Mouse (Mus musculus) hindbrain, postnatal 0 days (tissue): ENCODE measurements at regions not wholly inside any gene's neighbourhood (a gene's known extent, or its start where the extent isn't known, plus 50 kb on each side); places are given as distances from the start of the nearest gene placed in this dataset.
"Not testable (repeated sequence)": the region's sequence is repeated elsewhere in the genome, so short reads cannot be mapped to it uniquely, and the experiment has no call there.

Experiments
- ATAC-seq: fragments of 200-750 bp; cut with Nextera tagmentation; 2 replicates; pipeline ENCODE4 v1.8.0; 2017; ENCODE audit warnings: mild to moderate bottlenecking, moderate TSS enrichment, moderate library complexity
- DNase-seq: peaks from one replicate; pipeline ENCODE4 v3.0.0-alpha.2; 2015; ENCODE audit warnings: low spot score
- H3K27ac ChIP-seq: fragments of 300-500 bp; sonication (generic); 2 replicates; pipeline ENCODE4 v1.5.1; 2014; ENCODE audit warnings: mild to moderate bottlenecking
- H3K27me3 ChIP-seq: fragments of 300-500 bp; sonication (generic); 2 replicates; pipeline ENCODE4 v1.6.1; 2014; ENCODE audit warnings: low read length, mixed read lengths; ENCODE audit not compliant: insufficient read depth
- H3K36me3 ChIP-seq: fragments of 300-500 bp; sonication (generic); 2 replicates; pipeline ENCODE4 v1.6.1; 2014; ENCODE audit warnings: low read length, mixed read lengths; ENCODE audit not compliant: insufficient read depth
- H3K4me1 ChIP-seq: fragments of 300-500 bp; sonication (generic); 2 replicates; pipeline ENCODE4 v1.6.1; 2014; ENCODE audit warnings: antibody characterized with exemption, low read length, mixed read lengths; ENCODE audit not compliant: insufficient read depth
- H3K4me2 ChIP-seq: fragments of 300-500 bp; sonication (generic); 2 replicates; pipeline ENCODE4 v1.6.1; 2014; ENCODE audit warnings: low read depth, mild to moderate bottlenecking, low read length, moderate library complexity, mixed read lengths
- H3K4me3 ChIP-seq: fragments of 300-500 bp; sonication (generic); 2 replicates; pipeline ENCODE4 v1.5.1; 2014; ENCODE audit warnings: low read length
- H3K9ac ChIP-seq: fragments of 300-500 bp; sonication (generic); replicated peaks from 2 replicates; pipeline ENCODE4 v1.6.1; 2014; ENCODE audit warnings: mild to moderate bottlenecking, low read length, moderate library complexity, mixed read lengths
- H3K9me3 ChIP-seq: fragments of 300-500 bp; sonication (generic); 2 replicates; pipeline ENCODE4 v1.6.1; 2016; ENCODE audit warnings: low read length, mixed read lengths
- CTCF ChIP-seq: IDR thresholded peaks from 2 replicates; pipeline ENCODE4 v1.5.1; 2016; ENCODE audit warnings: antibody characterized with exemption, control low read depth, low read depth
- WGBS: fragments of 180-500 bp; shearing (Covaris S2); extraction: QIAGEN DNeasy Blood & Tissue Kit; methylation state at CpG from one replicate; pipeline ENCODE4 v1.1.7; 2014; 5-methylcytosine and 5-hydroxymethylcytosine counted together

DNA sequence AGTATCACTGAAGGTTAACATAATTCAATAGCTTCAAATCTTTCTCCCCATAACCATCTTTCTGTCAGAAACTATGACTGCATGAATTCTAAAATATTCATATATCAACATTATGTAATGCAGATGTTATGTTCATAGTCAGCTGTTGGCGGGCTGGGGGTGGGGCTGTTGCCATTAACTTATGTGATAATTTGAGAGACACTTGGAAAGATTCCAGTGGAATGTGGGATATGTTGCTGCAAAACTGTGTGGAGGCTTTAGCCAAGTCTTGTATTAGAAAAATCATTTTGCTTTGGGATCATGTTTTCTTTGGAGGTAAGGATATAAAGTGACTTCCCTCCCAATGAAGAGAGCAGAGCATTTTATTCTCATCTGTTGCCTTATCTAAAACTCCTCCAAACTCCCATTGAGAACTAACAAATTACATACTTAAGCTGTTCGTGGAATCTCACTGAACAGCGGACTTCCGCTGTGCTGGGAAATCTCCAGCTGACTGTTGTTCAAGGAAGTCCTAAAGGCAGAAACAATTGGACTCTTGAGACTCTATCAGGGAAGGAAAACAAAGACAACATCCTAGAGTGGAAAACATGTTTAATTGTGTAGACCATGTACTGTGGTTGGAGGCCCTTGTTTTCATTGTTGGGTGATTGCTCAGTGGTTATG, 260.2 kb upstream of the Gje1 start:
- Histone ChIP-seq H3K9me3 (no peaks in the 10 kb centered on the region), H3K9ac (no peak overlapping the region), H3K4me2 (no peak overlapping the region), H3K36me3 (no peaks in the 10 kb centered on the region), H3K4me3 (no peak overlapping the region), H3K27me3 (no peaks in the 10 kb centered on the region), H3K4me1 (no peaks in the 10 kb centered on the region), H3K27ac (no peak overlapping the region)
- 43% methylated on average over 4 of the region's 4 CpGs for WGBS
- no peak for TF ChIP-seq CTCF
- DNase-seq (peak; percentile 33), ATAC-seq (no peak)

DNA sequence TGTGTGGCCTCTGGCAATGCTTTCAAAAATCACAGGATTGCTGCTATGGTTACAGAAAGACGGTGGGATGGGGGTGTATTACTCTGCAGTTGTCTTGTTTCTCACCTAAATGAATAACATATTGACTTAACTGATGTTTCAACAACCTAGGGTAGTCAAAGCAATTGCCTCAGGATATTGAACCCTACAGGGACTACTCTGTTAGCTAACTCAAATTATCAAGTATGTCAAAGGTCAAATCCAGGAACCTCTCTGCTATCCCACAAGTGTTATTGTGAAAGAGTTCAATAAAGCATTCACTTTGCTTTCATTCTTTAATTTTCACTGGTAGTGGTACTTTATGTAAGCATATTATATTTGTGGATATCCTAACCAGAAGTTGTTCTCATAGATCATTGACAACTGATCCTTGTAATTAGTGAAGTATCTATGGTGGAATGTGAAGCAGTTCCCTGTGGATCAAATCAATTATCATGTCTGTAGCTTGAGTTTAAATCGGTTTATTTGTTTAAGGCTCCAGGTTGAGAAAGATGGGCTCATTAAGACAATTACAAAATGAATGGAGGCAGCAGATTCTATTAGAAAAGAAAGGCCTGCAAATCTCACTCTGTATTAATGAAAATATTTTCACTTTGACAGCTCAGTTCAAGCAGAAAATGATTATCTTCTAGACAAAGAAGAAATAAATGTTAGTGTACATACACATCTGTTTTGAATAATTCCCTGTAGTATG, 259.4 kb upstream of the Gje1 start:
- ATAC-seq (no peak), DNase-seq (peak; percentile 2)
- Histone ChIP-seq H3K4me3 (no peak overlapping the region), H3K4me2 (no peak overlapping the region), H3K9ac (no peak overlapping the region), H3K4me1 (no peaks in the 10 kb centered on the region), H3K36me3 (no peaks in the 10 kb centered on the region), H3K27me3 (no peaks in the 10 kb centered on the region), H3K9me3 (no peaks in the 10 kb centered on the region), H3K27ac (no peak overlapping the region)
- 35% methylated on average over 2 of the region's 2 CpGs for WGBS
- TF ChIP-seq CTCF: no peak

DNA sequence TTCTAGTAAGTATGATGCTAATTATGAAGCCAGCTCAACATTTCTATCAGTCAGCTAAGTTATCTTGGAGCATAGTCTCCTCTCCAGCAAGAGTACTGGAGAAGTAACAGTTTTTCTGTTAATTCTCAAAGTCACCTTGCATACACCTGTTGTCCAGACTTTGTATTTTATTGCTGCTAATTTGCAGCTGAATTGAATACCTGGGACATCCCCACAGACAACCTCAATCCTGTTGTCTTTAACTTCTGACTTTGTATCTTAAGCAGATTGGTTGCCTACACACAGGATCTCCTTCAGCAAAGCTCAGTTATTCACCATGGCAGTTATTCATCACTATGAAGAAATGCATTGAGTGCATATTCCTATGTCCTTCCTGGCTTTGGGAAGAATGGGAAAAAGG, 251.7 kb upstream of the Gje1 start:
- Histone ChIP-seq H3K9ac (no peak overlapping the region), H3K9me3 (no peaks in the 10 kb centered on the region), H3K27ac (no peak overlapping the region), H3K27me3 (no peaks in the 10 kb centered on the region), H3K4me2 (no peak overlapping the region), H3K4me3 (no peak overlapping the region), H3K4me1 (no peaks in the 10 kb centered on the region), H3K36me3 (no peaks in the 10 kb centered on the region)
- DNase-seq: no peak
- no peak for ATAC-seq
- no peak for TF ChIP-seq CTCF

DNA sequence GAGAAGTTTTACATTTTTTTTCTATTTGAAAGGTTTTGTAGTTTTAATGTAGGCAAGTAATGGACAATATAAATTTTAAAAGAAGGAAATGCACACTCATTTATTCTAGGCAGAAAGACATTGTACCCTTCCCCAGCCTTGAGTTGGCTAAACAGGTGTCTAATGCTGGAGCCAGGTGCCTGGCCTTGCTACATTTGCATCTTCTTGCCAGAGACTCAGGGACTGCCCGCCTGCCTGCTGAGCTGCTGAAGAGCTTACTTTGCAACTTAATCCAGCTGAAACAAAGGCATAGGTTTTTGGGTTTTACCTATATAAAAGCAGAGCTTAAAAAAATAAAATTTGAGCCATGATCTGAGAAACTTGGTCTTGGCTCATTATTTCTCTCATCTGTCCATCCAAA, 249.6 kb upstream of the Gje1 start:
- 50% methylated on average over 1 of the region's 1 CpGs for WGBS
- no peaks in the 10 kb centered on the region for H3K9me3 ChIP-seq
- no peaks in the 10 kb centered on the region for H3K27me3 ChIP-seq
- TF ChIP-seq CTCF: no peak
- H3K36me3 ChIP-seq: no peaks in the 10 kb centered on the region
- H3K27ac ChIP-seq: no peak overlapping the region
- no peak overlapping the region for H3K4me3 ChIP-seq
- H3K4me2 ChIP-seq: no peak overlapping the region
- H3K9ac ChIP-seq: no peak overlapping the region
- ATAC-seq: no peak
- DNase-seq: no peak
- H3K4me1 ChIP-seq: no peaks in the 10 kb centered on the region

DNA sequence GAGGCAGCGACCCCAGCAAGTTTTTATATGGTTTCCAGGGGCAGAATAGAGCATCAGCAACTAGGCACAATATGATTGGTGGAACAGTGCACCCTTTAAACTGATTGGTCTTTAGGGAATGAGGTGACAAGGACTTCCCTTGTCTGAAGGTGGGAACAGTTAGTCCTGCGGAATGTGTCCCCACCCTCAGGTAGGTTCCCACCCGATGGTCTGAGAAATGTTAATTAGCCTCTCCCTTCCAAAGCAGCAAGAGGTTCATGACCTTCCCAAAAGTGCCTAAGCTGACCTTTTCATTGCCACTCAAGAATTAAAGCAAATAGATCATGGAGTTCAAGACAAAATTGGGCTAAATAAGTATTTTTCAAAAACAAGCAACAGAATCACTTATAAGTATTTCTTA, 248.8 kb upstream of the Gje1 start:
- 82% methylated on average over 3 of the region's 3 CpGs for WGBS
- not testable (repeated sequence) for ATAC-seq, H3K9me3 ChIP-seq, H3K4me1 ChIP-seq, H3K9ac ChIP-seq, H3K4me2 ChIP-seq, H3K36me3 ChIP-seq, H3K4me3 ChIP-seq, H3K27ac ChIP-seq, DNase-seq, H3K27me3 ChIP-seq

DNA sequence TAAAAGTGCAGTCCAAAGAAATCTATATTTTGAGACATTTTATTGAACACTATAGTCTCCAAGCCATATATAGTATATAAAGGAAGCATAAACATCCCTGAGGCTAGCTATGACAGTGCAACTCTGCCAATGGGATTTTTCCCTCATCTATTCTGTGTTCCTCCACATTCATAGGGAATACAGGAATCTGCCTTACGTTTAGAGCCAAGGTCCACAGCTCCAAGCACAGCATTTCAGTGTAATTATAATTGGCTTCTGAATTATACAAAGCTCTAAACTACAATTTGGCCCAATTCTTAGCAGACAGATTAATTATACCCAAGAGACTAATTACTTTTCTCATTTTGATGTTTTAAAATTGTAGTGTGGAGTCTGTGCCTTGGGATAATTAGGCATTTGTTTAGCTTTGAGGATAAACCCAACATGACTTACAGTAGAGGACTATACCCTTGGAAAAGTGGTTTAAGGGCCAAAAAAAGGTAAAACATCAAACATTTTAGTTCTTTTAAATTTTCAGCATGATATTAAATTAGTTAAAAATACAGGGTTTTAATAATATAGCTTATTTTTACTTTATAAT, 235.0 kb upstream of the Gje1 start:
- H3K4me1 ChIP-seq: no peaks in the 10 kb centered on the region
- no peaks in the 10 kb centered on the region for H3K36me3 ChIP-seq
- no peak overlapping the region for H3K9ac ChIP-seq
- TF ChIP-seq CTCF: no peak
- no peaks in the 10 kb centered on the region for H3K9me3 ChIP-seq
- H3K4me2 ChIP-seq: no peak overlapping the region
- no peak overlapping the region for H3K4me3 ChIP-seq
- 33% methylated on average over 1 of the region's 1 CpGs for WGBS
- 0 out of 2 replicates have a peak, but pooled peaks have one; percentile 32 for ATAC-seq
- no peak overlapping the region for H3K27ac ChIP-seq
- no peaks in the 10 kb centered on the region for H3K27me3 ChIP-seq
- peak; percentile 10 for DNase-seq

DNA sequence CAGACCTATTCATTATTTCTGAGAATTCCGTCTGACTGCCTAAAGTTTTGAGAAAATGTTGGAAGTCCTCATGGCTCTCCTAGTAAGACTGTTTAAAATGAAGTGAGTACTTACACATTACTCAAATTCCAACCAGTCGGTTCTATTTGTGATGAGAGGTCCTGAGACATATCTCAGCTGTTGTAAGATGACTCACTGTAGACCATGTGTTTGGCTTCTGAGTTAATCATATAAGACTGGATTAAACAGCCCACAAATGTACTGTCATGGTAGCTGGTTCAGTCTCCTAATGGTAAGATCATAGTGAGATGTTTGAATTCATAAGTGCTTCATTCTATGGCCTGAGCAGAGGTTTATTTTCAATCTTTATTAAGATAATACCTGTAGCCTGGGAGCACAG, 223.9 kb upstream of the Gje1 start:
- H3K4me2 ChIP-seq: no peak overlapping the region

More for the DNA sequence above, 223.9 kb upstream of the Gje1 start:
- Histone ChIP-seq H3K36me3 (no peaks in the 10 kb centered on the region), H3K27me3 (no peaks in the 10 kb centered on the region), H3K4me3 (no peak overlapping the region), H3K27ac (no peak overlapping the region), H3K9me3 (no peaks in the 10 kb centered on the region), H3K9ac (no peak overlapping the region), H3K4me1 (no peaks in the 10 kb centered on the region)
- DNase-seq (no peak), ATAC-seq (no peak)
- 86% methylated on average over 2 of the region's 2 CpGs for WGBS
- no peak for TF ChIP-seq CTCF
